ENCODE assay signal across 13 mouse cellular contexts in genomic region chr10:59548211-59548610, GRCm38 (mm10).
"Had no signal": no experiment of that assay in that cellular context is flagged by ENCODE, and none has a peak within 500 bp of the region (broad histone marks: within the 10 kb centered on the region; RNA-seq: fewer than 3 reads in every experiment).

No protein-coding gene starts in this region.

- DNase-seq: kidney, adult 2 months; kidney, postnatal 25 days; liver, postnatal 0 days; lung, embryonic 14.5 days; thymus, postnatal 25 days had no signal

- H3K27ac ChIP-seq: kidney, postnatal 0 days; limb, embryonic 10.5 days; limb, embryonic 13.5 days; liver, embryonic 14.5 days; macrophage had no signal

- ATAC-seq: lung, postnatal 0 days had no signal

- H3K9ac ChIP-seq: limb, embryonic 13.5 days; liver, embryonic 14.5 days; liver, postnatal 0 days; lung, embryonic 14.5 days had no signal

- H3K36me3 ChIP-seq: midbrain, embryonic 10.5 days had no signal

- H3K4me3 ChIP-seq: limb, embryonic 10.5 days; limb, embryonic 13.5 days; megakaryocyte, embryonic 14.5 days; midbrain, embryonic 10.5 days had no signal

- H3K27me3 ChIP-seq: limb, embryonic 13.5 days; megakaryocyte, embryonic 14.5 days had no signal

- H3K4me2 ChIP-seq: limb, embryonic 13.5 days; lung, embryonic 14.5 days had no signal
